Mouse (Mus musculus) midbrain, embryonic 16.5 days (tissue): Measurements from ENCODE around the gene Vapa. TPM values are rescaled to one million over a fixed set of nuclear protein-coding genes. Genes with fewer than 3 reads are reported as not detected.

Source experiments
- ATAC-seq: fragments of 200-750 bp; cut with Nextera tagmentation; 2 replicates; pipeline ENCODE4 v1.8.0; 2017; ENCODE audit warnings: moderate TSS enrichment
- H3K27ac ChIP-seq: fragments of 300-500 bp; sonication (generic); 2 replicates; pipeline ENCODE4 v1.5.1; 2014; ENCODE audit warnings: mild to moderate bottlenecking, low read length, mixed read lengths
- H3K27me3 ChIP-seq: fragments of 300-500 bp; sonication (generic); 2 replicates; pipeline ENCODE4 v1.6.1; 2014; ENCODE audit warnings: low read depth, low read length, mixed read lengths; ENCODE audit not compliant: control insufficient read depth, insufficient read depth
- H3K36me3 ChIP-seq: fragments of 300-500 bp; sonication (generic); 2 replicates; pipeline ENCODE4 v1.6.1; 2014; ENCODE audit warnings: mild to moderate bottlenecking, low read length, moderate library complexity, mixed read lengths; ENCODE audit not compliant: control insufficient read depth, insufficient read depth
- H3K4me1 ChIP-seq: fragments of 300-500 bp; sonication (generic); 2 replicates; pipeline ENCODE4 v1.6.1; 2014; ENCODE audit warnings: mild to moderate bottlenecking, low read length, mixed read lengths; ENCODE audit not compliant: control insufficient read depth, insufficient read depth
- H3K4me2 ChIP-seq: fragments of 300-500 bp; sonication (generic); 2 replicates; pipeline ENCODE4 v1.6.1; 2014; ENCODE audit warnings: mild to moderate bottlenecking, low read length, mixed read lengths
- H3K4me3 ChIP-seq: fragments of 300-500 bp; sonication (generic); 2 replicates; pipeline ENCODE4 v1.5.1; 2014; ENCODE audit warnings: low read depth, mild to moderate bottlenecking, low read length, moderate library complexity, mixed read lengths
- H3K9ac ChIP-seq: fragments of 300-500 bp; sonication (generic); 2 replicates; pipeline ENCODE4 v1.6.1; 2014; ENCODE audit warnings: low read depth, low read length, mixed read lengths
- H3K9me3 ChIP-seq: fragments of 300-500 bp; sonication (generic); replicated peaks from 2 replicates; pipeline ENCODE4 v1.6.1; 2014; ENCODE audit warnings: mild to moderate bottlenecking, low read length, mixed read lengths; ENCODE audit not compliant: control insufficient read depth, poor library complexity, severe bottlenecking
- WGBS: fragments of 180-500 bp; shearing (Covaris S2); extraction: QIAGEN DNeasy Blood & Tissue Kit; methylation state at CpG from one replicate; pipeline ENCODE4 v1.1.7; 2014; 5-methylcytosine and 5-hydroxymethylcytosine counted together
- polyA plus RNA-seq: library from polyadenylated mRNA; unstranded; fragments of >200 nt; fragmentation: Nextera tagmentation; extraction: Ambion mirVana; gene quantifications from 2 replicates; pipeline ENCODE4 v1.2.1, GENCODE M21; 2015

Vapa gene
- polyA plus RNA-seq, 1 experiment from 2014 or later = 287 TPM

DNA sequence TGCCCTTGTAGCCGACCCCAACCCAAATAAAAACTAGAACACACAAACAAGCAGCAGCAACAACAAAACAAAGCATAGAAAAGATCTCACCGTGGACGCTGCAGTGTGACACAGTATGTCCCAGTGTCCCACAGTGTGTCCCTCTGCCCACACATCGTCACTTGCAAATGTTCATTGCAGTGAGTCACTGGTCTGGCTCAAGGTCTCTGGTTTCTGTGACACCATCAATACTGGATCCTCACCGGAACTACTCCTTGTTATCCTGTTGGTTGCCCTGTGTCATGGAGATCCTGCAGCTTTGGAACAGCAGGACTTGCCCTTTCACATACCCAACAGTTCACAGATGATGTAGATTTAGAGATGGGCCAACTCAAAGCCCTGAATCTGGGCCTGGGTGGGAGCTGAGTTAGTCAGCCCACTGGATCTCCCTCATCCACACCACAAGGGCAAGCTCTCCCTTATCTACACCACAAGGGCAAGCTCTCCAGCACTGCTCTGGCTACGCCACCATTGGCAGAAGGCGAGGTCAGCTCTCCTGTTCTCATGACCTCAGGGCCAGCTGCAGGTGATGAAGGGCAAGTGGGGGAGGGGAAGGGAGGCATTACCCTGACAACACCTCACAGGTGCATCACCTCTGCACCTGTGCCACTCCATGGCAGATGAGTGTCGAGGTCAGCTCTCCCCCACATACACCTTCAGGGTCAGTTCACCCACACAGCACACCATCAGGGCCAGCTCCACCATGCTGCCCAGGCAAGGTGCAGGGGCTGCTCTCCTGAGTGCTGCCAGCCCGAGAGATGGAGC is 35.2 kb upstream of the Vapa start:
- Histone ChIP-seq H3K9ac (no peak overlapping the region), H3K27me3 (no peaks in the 10 kb centered on the region), H3K9me3 (no peaks in the 10 kb centered on the region), H3K4me3 (no peak overlapping the region), H3K4me1 (peaks cover 5% of the 10 kb centered on the region), H3K27ac (no peak overlapping the region), H3K36me3 (no peaks in the 10 kb centered on the region), H3K4me2 (no peak overlapping the region)
- 88% methylated on average over 9 of the region's 9 CpGs for WGBS
- ATAC-seq = 0 out of 2 replicates have a peak, but pooled peaks have one; percentile 4

DNA sequence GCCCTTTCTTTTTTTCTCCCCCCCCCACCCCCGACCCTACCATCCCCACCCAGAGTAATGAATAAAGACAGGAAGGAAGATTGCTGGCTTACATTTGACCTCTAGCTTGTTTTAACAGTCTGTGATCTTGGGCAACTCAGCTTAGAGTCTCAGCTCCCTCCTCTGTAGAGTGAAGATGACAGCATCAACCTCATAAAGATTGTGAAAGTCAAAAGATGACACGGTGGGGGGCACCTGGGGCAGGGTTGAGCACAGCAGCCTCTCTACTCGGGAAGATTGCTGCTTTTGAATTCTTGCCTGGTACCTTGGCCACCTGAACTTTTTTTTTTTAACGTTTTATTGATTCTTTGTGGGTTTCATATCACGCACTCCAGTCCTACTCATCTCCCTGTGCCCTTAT is 34.6 kb upstream of the Vapa start:
- no peak for ATAC-seq
- WGBS = 43% methylated on average over 5 of the region's 5 CpGs
- no peaks in the 10 kb centered on the region for H3K9me3 ChIP-seq
- no peak overlapping the region for H3K27ac ChIP-seq
- H3K4me1 ChIP-seq = peaks cover 11% of the 10 kb centered on the region
- no peaks in the 10 kb centered on the region for H3K36me3 ChIP-seq
- no peak overlapping the region for H3K4me3 ChIP-seq
- H3K27me3 ChIP-seq = no peaks in the 10 kb centered on the region
- H3K4me2 ChIP-seq = no peak overlapping the region
- no peak overlapping the region for H3K9ac ChIP-seq

DNA sequence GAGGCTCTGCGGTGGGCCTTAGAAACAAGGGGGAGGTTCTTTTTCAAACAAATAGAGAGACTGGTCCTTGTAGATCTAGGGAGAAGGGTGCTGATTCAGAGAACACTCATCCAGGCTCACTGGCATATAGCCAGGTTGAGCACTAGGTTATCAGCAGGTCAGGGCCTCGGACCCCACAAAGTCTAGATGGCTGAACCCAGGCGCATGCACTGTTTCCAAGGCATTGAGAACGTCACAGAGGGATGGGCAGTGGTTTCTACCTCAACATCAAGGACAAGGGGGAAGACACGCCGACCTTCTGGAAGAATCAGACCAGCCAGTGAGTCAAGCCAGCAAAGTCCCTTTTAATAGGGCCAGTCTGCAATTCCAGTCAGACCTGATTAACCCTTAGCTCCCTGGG is 33.9 kb upstream of the Vapa start:
- Histone ChIP-seq H3K9me3 (no peaks in the 10 kb centered on the region), H3K4me2 (no peak overlapping the region), H3K4me1 (peaks cover 16% of the 10 kb centered on the region), H3K9ac (no peak overlapping the region), H3K27ac (no peak overlapping the region), H3K36me3 (no peaks in the 10 kb centered on the region), H3K4me3 (no peak overlapping the region), H3K27me3 (no peaks in the 10 kb centered on the region)
- 78% methylated on average over 6 of the region's 6 CpGs for WGBS
- no peak for ATAC-seq

DNA sequence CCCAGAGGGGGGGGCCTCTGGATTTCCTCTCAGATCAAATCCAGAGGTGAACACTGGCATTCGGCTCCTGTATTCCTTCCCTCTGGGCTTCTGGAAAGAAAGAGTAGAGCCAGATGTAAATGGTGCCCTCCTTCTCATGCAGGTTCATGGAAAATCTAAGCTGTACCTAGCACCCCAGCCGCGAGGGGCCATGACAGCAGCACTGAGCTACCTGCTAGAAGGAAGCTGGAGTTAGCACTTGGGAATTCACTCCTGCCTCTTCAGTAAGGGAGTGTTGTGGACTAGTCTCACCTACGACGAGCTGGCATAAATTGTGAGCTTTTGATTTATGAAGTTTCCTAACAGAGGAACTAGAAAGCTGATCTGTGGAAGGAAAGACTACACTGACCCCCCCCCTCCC is 30.2 kb upstream of the Vapa start:
- Histone ChIP-seq H3K36me3 (no peaks in the 10 kb centered on the region), H3K9me3 (no peaks in the 10 kb centered on the region), H3K9ac (no peak overlapping the region), H3K27ac (peak overlapping the region; percentile 74), H3K4me2 (peak overlapping the region; percentile 35; the same call in 1 of the 2 replicates), H3K27me3 (no peaks in the 10 kb centered on the region), H3K4me1 (peaks cover 16% of the 10 kb centered on the region), H3K4me3 (no peak overlapping the region)
- 85% methylated on average over 5 of the region's 5 CpGs for WGBS
- no peak for ATAC-seq

DNA sequence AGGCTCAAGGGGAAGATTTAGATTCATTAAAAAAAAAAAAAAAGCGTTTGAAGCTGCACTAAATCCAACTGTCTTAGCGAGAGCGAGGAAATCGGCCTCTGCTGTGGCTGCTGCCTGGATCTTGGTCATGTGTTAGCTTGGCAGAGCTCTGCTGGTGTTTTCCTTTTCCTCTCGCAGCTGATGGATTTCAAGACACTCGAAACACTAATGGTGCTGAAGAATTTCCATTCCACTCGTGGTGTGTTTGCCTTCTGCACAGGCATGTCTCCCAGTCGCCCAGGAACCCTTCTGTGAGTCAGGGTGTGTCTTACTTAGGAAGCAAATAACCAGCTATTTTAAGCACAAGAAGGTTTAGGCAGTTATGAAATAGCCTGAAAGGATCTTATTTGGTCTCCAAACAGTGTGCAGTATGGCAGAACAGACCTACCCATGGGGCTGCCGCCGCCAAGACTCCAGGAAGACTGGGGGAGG is 29.7 kb upstream of the Vapa start:
- Histone ChIP-seq H3K27me3 (no peaks in the 10 kb centered on the region), H3K9me3 (no peaks in the 10 kb centered on the region), H3K36me3 (no peaks in the 10 kb centered on the region), H3K4me1 (peaks cover 16% of the 10 kb centered on the region), H3K9ac (no peak overlapping the region), H3K4me3 (no peak overlapping the region), H3K27ac (peak overlapping the region; percentile 74), H3K4me2 (peak overlapping the region; percentile 35; the same call in 1 of the 2 replicates)
- peak; percentile 79 for ATAC-seq
- WGBS = 19% methylated on average over 10 of the region's 10 CpGs

DNA sequence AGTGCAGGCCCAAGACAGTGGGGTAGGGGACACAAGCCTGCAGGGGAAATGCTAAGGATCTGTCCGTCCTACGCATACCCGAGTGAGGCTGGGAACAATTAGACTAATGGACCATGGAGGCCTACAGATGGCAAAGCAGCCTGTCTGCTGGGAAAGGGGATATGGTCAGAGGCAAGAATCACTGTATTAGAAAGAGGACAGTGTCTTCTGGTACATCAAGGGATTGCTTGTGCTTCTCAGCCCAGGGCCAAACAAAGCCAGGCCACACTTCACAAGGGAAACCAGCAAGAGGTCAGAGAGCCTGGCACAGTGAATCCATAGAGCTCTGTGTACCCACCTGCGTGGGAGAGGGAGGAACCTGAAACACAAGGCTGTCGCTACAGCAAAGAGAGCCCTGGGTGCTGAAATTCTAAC is 29.2 kb upstream of the Vapa start:
- 17% methylated on average over 5 of the region's 5 CpGs for WGBS
- Histone ChIP-seq H3K27ac (peak overlapping the region; percentile 74), H3K4me2 (peak overlapping the region; percentile 8; the same call in 1 of the 2 replicates), H3K36me3 (no peaks in the 10 kb centered on the region), H3K9ac (no peak overlapping the region), H3K9me3 (no peaks in the 10 kb centered on the region), H3K27me3 (no peaks in the 10 kb centered on the region), H3K4me1 (peaks cover 13% of the 10 kb centered on the region), H3K4me3 (no peak overlapping the region)
- ATAC-seq = peak; percentile 69

DNA sequence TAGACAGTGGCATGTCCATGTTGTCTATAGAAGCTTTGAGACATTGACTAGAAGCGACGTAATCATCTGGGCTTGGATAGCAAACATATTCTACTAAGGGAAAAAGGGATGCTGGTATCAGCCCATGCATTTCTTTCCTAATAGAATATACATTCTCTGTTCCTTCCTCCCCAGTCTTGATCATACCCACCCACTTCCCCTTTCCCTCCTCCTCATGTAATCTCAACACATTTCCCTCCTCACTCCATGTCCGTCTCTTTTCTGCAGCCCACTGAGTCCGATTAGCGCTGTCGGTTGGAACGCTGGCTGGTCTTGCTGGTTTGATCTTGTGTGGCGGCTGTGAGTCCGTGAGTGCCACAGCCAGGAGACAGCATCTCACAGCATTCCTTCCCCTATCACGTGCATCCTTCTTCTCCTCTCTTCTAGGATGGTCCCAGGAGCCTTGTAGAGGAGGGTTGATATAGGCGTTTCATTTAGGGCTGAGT is 28.4 kb upstream of the Vapa start, which contains the start of gene Txndc2:
Gene Txndc2, minus strand, starts transcription at position 435 of the 485 bp plus-strand sequence.
- no peak for ATAC-seq
- WGBS = 85% methylated on average over 11 of the region's 11 CpGs
- Histone ChIP-seq H3K9me3 (no peaks in the 10 kb centered on the region), H3K27me3 (no peaks in the 10 kb centered on the region), H3K4me2 (peak within 1 kb of the TSS; percentile 8; the same call in 1 of the 2 replicates), H3K36me3 (no peaks in the 10 kb centered on the region), H3K4me1 (peaks cover 13% of the 10 kb centered on the region), H3K4me3 (no peak within 1 kb of the TSS), H3K27ac (peak within 1 kb of the TSS; percentile 74), H3K9ac (no peak within 1 kb of the TSS)

DNA sequence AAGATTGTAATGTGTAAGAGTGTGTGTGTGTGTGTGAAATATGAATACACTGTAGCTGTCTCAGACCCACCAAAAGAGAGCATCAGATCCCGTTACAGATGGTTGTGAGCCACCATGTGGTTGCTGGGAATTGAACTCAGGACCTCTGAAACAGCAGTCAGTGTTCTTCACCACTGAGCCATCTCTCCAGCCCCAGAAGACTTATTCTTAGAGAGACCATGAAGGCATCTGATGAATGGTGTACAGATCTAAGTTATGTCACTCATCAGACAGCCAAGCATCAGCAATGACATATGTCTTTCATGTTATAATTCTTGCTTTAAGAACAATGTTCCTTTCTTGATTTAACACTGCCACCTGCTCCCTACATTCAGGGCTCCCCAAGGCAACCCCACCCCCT is 25.8 kb upstream of the Vapa start:
- no peaks in the 10 kb centered on the region for H3K36me3 ChIP-seq
- no peak for ATAC-seq
- WGBS = 89% methylated on average over 1 of the region's 1 CpGs

DNA sequence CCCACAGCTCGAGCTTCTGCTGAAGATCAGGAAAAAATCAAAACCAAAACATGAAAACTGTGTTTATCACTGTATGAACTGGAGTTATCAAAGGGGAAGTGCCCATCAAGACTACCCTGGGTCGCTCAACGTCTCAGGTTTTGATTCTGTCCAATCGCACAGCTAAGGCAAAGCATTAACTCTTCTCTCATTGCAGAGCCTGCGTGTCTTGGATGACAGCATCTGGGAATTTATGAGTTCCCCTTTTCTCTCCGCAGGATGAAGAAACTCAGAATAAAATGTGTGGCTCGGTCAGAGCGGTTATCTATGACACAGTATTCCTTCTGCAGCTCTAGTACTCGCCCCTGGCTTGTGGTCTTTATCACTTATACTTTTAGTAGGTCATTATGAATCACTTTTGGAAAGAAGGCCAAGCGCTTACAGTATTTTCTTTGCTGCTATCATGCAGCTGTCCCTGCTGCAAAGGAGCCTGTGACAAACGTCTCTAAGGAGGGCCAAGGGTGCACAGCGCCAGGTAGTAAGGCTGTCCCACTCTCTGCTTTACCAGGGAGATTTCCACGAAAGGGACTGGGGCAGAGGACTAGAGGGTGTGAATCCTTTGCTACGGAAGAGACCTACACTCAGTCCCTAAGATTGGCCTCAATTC is 22.5 kb upstream of the Vapa start:
- Histone ChIP-seq H3K27me3 (no peaks in the 10 kb centered on the region), H3K4me2 (no peak overlapping the region), H3K36me3 (no peaks in the 10 kb centered on the region), H3K9me3 (no peaks in the 10 kb centered on the region), H3K4me1 (no peaks in the 10 kb centered on the region), H3K9ac (no peak overlapping the region), H3K27ac (no peak overlapping the region), H3K4me3 (no peak overlapping the region)
- WGBS = 86% methylated on average over 14 of the region's 14 CpGs
- no peak for ATAC-seq

More for the DNA sequence above, 25.8 kb upstream of the Vapa start:
- no peak overlapping the region for H3K4me3 ChIP-seq
- H3K9me3 ChIP-seq = no peaks in the 10 kb centered on the region
- H3K4me2 ChIP-seq = no peak overlapping the region
- H3K9ac ChIP-seq = no peak overlapping the region
- peaks cover 13% of the 10 kb centered on the region for H3K4me1 ChIP-seq
- no peaks in the 10 kb centered on the region for H3K27me3 ChIP-seq
- no peak overlapping the region for H3K27ac ChIP-seq
